Mouse (Mus musculus): ENCODE measurements around the gene Brms1. TPM values are rescaled to one million over a fixed set of nuclear protein-coding genes. Genes with fewer than 3 reads are reported as not detected.

Gene Brms1
- polyA plus RNA-seq, 1 experiment from 2014 or later, result 56.9 TPM

DNA sequence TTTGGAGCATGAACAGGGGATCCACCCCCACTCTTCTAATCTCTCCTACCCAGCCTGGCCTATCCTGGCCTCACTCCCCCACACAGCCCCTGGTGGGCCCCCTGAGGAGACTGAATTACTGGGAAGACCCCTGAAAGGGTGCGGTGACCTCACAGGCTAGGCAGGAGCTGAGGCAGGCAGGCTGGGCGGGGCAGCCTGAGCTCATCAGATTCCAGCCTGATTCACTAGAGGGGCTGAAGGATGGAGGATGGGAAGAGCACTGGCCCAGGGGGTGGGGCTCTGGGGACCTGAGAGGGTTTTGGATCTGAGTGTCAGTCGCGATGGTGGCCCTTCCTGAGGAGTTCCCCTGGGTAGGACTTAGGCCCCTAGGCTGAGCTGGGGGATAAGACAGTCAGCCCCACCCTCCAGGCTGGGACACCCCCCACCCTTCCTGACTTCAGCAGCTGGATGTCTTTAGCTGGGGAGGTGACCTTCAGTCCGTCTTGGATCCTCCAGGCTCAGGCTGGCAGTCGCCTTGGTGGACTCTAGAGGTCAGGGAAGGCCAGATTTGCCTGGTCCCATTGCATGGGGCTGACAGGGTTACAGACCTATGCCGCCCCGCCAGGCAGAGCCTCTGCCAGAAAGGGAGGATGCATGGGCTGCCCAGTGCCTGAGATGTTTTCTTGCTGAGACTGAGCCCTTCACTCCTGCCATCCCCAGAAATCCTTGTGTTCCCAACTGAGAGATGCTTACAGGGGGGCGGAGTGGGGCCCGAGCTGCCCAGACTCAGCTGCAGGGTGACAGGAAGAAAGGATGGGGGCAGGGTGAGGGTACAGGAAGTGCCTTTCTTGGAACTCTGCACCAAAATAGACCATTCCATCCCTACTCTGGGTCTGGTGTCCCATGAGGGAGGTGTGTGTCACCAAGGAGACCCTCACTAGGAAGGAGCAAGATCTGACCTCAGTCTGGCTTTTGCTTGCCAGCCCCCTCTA is 17.9 kb downstream of the Brms1 start:
- WGBS, result 16% methylated on average over 10 of the region's 10 CpGs
- ATAC-seq (ENCODE audit: low FRiP score), result 0 out of 2 replicates have a peak, but pooled peaks have one; percentile 18
- Histone ChIP-seq H3K27ac (no peak overlapping the region), H3K4me2 (replicated peaks) (no peak overlapping the region), H3K27me3 (peaks cover 19% of the 10 kb centered on the region), H3K4me3 (no peak overlapping the region), H3K36me3 (no peaks in the 10 kb centered on the region), H3K9me3 (replicated peaks) (no peaks in the 10 kb centered on the region), H3K9ac (no peak overlapping the region), H3K4me1 (peaks cover 31% of the 10 kb centered on the region)

- Histone ChIP-seq H3K4me2 (replicated peaks) (no peak overlapping the region), H3K9me3 (replicated peaks) (no peaks in the 10 kb centered on the region), H3K4me1 (peaks cover 36% of the 10 kb centered on the region), H3K9ac (peak overlapping the region; percentile 32; the same call in 1 of the 2 replicates), H3K36me3 (no peaks in the 10 kb centered on the region), H3K27ac (no peak overlapping the region), H3K27me3 (peaks cover 7% of the 10 kb centered on the region; the same call in 1 of the 2 replicates), H3K4me3 (no peak overlapping the region)
- no peak for ATAC-seq (ENCODE audit: low FRiP score)
- 37% methylated on average over 5 of the region's 5 CpGs for WGBS
These were observed 19.5 kb downstream of the Brms1 start for GRCm38 (mm10) chr19:5060365-5061330.

- H3K27ac ChIP-seq, result no peak overlapping the region
- no peaks in the 10 kb centered on the region for H3K36me3 ChIP-seq
- WGBS, result 95% methylated on average over 5 of the region's 5 CpGs
- peaks cover 38% of the 10 kb centered on the region for H3K4me1 ChIP-seq
- ATAC-seq (ENCODE audit: low FRiP score), result no peak
- no peak overlapping the region for H3K9ac ChIP-seq
- H3K4me2 ChIP-seq (replicated peaks), result no peak overlapping the region
- no peaks in the 10 kb centered on the region for H3K9me3 ChIP-seq (replicated peaks)
- H3K4me3 ChIP-seq, result no peak overlapping the region
- peaks cover 10% of the 10 kb centered on the region for H3K27me3 ChIP-seq
These were observed 20.9 kb downstream of the Brms1 start for GRCm38 (mm10) chr19:5062041-5062440.

DNA sequence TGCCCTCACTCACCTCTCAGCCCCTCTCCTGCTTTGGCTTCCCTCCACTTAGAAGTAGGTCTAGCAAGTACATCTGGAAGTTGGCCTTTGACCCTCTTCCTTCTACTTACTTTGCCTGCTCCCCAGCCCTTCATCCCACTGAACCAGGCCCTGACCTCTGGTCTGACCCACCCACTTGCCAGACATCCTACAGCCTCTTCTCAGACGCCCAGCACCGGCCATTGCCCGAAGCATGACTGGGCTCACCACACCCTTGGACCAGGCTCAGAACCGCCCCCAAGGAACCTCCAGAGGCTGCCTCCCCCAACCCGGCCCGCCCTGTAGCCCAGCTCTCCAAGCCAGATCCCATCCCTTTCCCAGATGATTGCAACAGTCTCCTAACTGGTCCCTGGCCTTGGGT is 21.3 kb downstream of the Brms1 start:
- no peak overlapping the region for H3K27ac ChIP-seq
- 74% methylated on average over 6 of the region's 6 CpGs for WGBS
- no peak for ATAC-seq (ENCODE audit: low FRiP score)
- H3K4me1 ChIP-seq, result peaks cover 42% of the 10 kb centered on the region
- no peaks in the 10 kb centered on the region for H3K9me3 ChIP-seq (replicated peaks)
- H3K36me3 ChIP-seq, result no peaks in the 10 kb centered on the region
- no peak overlapping the region for H3K4me3 ChIP-seq
- H3K27me3 ChIP-seq, result peaks cover 15% of the 10 kb centered on the region
- H3K4me2 ChIP-seq (replicated peaks), result no peak overlapping the region
- no peak overlapping the region for H3K9ac ChIP-seq

GRCm38 (mm10) chr19:5065104-5065503 is 23.9 kb downstream of the Brms1 start:
- H3K9me3 ChIP-seq (replicated peaks), result no peaks in the 10 kb centered on the region
- H3K36me3 ChIP-seq, result no peaks in the 10 kb centered on the region
- 72% methylated on average over 7 of the region's 7 CpGs for WGBS
- no peak for ATAC-seq (ENCODE audit: low FRiP score)
- peaks cover 48% of the 10 kb centered on the region for H3K4me1 ChIP-seq
- peaks cover 34% of the 10 kb centered on the region for H3K27me3 ChIP-seq
- no peak overlapping the region for H3K27ac ChIP-seq
- no peak overlapping the region for H3K9ac ChIP-seq
- no peak overlapping the region for H3K4me3 ChIP-seq
- no peak overlapping the region for H3K4me2 ChIP-seq (replicated peaks)

- H3K4me3 ChIP-seq, result peak overlapping the region; percentile 37
- H3K9ac ChIP-seq, result peak overlapping the region; percentile 47
- peak overlapping the region; percentile 6; the same call in 1 of the 2 replicates for H3K27ac ChIP-seq
- no peaks in the 10 kb centered on the region for H3K36me3 ChIP-seq
- ATAC-seq (ENCODE audit: low FRiP score), result no peak
- peaks cover 37% of the 10 kb centered on the region for H3K27me3 ChIP-seq
- 15% methylated on average over 15 of the region's 15 CpGs for WGBS
- H3K4me2 ChIP-seq (replicated peaks), result peak overlapping the region; percentile 85
- H3K9me3 ChIP-seq (replicated peaks), result no peaks in the 10 kb centered on the region
- peaks cover 56% of the 10 kb centered on the region for H3K4me1 ChIP-seq
These were observed 26.1 kb downstream of the Brms1 start for GRCm38 (mm10) chr19:5067040-5067799.

DNA sequence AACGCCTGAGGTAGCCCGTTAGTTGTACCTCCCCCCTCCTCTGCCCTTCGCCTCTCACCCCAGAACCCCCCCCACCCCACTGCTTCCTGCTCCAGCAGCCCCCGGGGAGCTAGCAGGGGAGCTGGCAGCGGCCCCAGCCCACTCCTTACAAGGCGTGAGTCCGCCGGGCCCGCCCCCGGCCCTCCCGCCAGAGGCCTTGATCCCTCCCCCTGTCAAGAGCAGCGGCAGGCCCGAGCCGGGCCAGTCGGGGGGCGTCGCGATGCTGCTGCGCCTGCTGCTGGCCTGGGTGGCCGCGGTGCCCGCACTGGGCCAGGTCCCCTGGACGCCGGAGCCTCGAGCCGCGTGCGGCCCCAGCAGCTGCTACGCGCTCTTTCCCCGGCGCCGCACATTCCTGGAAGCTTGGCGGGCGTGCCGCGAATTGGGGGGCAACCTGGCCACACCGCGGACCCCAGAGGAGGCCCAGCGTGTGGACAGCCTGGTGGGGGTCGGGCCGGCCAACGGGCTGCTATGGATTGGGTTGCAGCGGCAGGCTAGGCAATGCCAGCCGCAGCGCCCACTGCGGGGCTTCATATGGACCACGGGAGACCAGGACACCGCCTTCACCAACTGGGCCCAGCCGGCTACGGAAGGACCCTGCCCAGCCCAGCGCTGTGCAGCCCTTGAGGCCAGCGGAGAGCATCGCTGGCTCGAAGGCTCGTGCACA is 26.9 kb downstream of the Brms1 start, which contains the start of gene Cd248:
Cd248 (plus strand) TSS at position 212 of the 703 bp plus-strand sequence.
- H3K4me1 ChIP-seq, result peaks cover 62% of the 10 kb centered on the region
- ATAC-seq (ENCODE audit: low FRiP score), result 0 out of 2 replicates have a peak, but pooled peaks have one; percentile 3
- WGBS, result 1% methylated on average over 55 of the region's 56 CpGs
- peaks cover 37% of the 10 kb centered on the region for H3K27me3 ChIP-seq
- H3K4me2 ChIP-seq (replicated peaks), result peak within 1 kb of the TSS; percentile 85
- H3K4me3 ChIP-seq, result peak within 1 kb of the TSS; percentile 37
- no peaks in the 10 kb centered on the region for H3K36me3 ChIP-seq
- H3K9me3 ChIP-seq (replicated peaks), result no peaks in the 10 kb centered on the region
- H3K27ac ChIP-seq, result peak within 1 kb of the TSS; percentile 36; the same call in 1 of the 2 replicates
- peak within 1 kb of the TSS; percentile 47 for H3K9ac ChIP-seq

DNA sequence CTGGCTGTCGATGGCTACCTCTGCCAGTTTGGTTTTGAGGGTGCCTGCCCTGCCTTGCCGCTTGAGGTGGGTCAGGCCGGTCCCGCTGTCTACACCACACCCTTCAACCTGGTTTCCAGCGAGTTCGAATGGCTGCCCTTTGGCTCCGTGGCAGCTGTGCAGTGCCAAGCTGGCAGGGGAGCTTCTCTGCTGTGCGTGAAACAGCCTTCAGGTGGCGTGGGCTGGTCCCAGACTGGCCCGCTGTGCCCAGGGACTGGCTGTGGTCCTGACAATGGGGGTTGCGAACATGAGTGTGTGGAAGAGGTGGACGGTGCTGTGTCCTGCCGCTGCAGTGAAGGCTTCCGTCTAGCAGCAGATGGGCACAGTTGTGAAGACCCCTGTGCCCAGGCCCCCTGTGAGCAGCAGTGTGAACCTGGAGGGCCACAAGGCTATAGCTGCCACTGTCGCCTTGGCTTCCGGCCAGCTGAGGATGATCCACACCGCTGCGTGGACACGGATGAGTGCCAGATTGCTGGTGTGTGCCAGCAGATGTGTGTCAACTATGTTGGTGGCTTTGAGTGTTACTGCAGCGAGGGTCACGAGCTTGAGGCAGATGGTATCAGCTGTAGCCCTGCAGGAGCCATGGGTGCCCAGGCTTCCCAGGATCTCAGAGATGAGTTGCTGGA is 27.5 kb downstream of the Brms1 start:
- Histone ChIP-seq H3K36me3 (no peaks in the 10 kb centered on the region), H3K4me3 (peak overlapping the region; percentile 37), H3K4me2 (replicated peaks) (peak overlapping the region; percentile 85), H3K27me3 (peaks cover 38% of the 10 kb centered on the region), H3K9ac (peak overlapping the region; percentile 47), H3K4me1 (peaks cover 62% of the 10 kb centered on the region), H3K27ac (no peak overlapping the region), H3K9me3 (replicated peaks) (no peaks in the 10 kb centered on the region)
- 35% methylated on average over 21 of the region's 21 CpGs for WGBS
- no peak for ATAC-seq (ENCODE audit: low FRiP score)

DNA sequence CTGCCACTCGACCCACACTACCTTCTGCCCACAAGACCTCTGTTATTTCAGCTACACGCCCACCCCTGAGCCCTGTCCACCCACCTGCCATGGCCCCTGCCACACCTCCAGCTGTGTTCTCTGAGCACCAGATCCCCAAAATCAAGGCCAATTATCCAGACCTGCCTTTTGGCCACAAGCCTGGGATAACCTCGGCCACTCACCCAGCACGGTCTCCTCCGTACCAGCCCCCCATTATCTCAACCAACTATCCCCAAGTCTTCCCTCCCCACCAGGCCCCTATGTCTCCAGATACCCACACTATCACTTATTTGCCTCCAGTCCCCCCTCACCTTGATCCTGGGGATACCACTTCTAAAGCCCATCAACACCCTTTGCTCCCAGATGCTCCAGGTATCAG is 28.3 kb downstream of the Brms1 start:
- 0 out of 2 replicates have a peak overlapping the region, but pooled peaks have one; percentile 32 for H3K9ac ChIP-seq
- H3K4me1 ChIP-seq, result peaks cover 62% of the 10 kb centered on the region
- ATAC-seq (ENCODE audit: low FRiP score), result no peak
- 0 out of 2 replicates have a peak overlapping the region, but pooled peaks have one; percentile 37 for H3K4me3 ChIP-seq
- peaks cover 46% of the 10 kb centered on the region for H3K27me3 ChIP-seq
- no peaks in the 10 kb centered on the region for H3K36me3 ChIP-seq
- 72% methylated on average over 5 of the region's 5 CpGs for WGBS
- no peaks in the 10 kb centered on the region for H3K9me3 ChIP-seq (replicated peaks)
- peak overlapping the region; percentile 85 for H3K4me2 ChIP-seq (replicated peaks)
- no peak overlapping the region for H3K27ac ChIP-seq

DNA sequence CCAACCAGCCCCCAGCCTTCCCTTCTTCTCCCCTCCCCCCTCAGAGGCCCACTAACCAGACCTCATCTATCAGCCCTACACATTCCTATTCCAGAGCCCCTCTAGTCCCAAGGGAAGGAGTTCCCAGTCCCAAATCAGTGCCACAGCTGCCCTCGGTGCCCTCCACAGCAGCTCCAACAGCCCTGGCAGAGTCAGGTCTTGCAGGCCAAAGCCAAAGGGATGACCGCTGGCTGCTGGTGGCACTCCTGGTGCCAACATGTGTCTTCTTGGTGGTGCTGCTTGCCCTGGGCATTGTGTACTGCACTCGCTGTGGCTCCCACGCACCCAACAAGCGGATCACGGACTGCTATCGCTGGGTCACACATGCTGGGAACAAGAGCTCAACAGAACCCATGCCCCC is 28.8 kb downstream of the Brms1 start:
- H3K9ac ChIP-seq, result peak overlapping the region; percentile 32; the same call in 1 of the 2 replicates
- H3K4me1 ChIP-seq, result peaks cover 61% of the 10 kb centered on the region
- H3K36me3 ChIP-seq, result no peaks in the 10 kb centered on the region
- ATAC-seq (ENCODE audit: low FRiP score), result no peak
- peak overlapping the region; percentile 85 for H3K4me2 ChIP-seq (replicated peaks)
- H3K9me3 ChIP-seq (replicated peaks), result no peaks in the 10 kb centered on the region
- H3K27ac ChIP-seq, result 0 out of 2 replicates have a peak overlapping the region, but pooled peaks have one; percentile 17
- WGBS, result 79% methylated on average over 7 of the region's 7 CpGs
- H3K4me3 ChIP-seq, result peak overlapping the region; percentile 7; the same call in 1 of the 2 replicates
- peaks cover 49% of the 10 kb centered on the region for H3K27me3 ChIP-seq
